Mouse (Mus musculus) B cell, adult 67 days (primary cell): Measurements from ENCODE around the gene Rrad. TPM values are rescaled to one million over a fixed set of nuclear protein-coding genes. Genes with fewer than 3 reads are reported as not detected.

ENCODE experiments used
- total RNA-seq, 2 experiments: library from RNA; stranded (reverse); gene quantifications; 4 replicates each; pipeline ENCODE4 v1.2.4; 2023

Gene Rrad
- 10 to 100 TPM; 22.2 to 26.9 TPM for total RNA-seq

DNA sequence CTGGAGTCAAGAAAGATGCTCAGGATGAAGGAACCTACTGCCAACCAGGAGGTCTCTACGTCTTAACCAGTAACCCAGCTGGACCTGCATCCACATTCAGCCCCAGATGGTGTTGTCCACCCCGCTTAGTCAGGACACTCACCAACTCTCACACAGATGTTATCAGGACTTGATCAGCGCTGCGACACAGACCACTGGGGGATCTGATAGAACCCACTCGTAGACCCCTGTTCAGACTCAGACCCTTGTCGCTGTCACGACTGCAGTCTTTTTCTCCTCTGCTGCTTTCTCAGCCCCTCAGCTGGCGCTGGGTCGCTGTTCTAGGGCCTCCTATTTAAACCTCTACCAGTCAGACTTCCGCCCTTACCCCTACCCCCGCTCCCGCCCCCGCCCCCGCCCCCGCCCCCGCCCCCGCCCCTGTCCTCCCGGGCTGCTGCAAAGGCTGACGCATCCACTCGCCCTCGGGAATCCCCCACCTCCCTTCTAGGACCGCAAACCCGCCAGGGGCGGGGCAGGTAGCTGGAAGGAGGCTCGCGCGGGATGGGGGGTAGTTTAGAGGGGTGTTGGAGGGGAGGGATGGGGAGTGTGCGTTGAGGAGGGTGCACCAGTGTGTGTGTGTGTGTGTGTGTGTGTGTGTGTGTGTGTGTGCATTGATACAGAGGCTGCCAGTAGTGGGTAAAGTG is at the start of gene Rrad:
Gene Rrad, minus strand, starts transcription at position 347 of the 683 bp plus-strand sequence.

GRCm38 (mm10) chr8:104641426-104642323 is 10.5 kb upstream of the Rrad start, which contains the start of gene Ciao2b:
Gene Ciao2b, minus strand, starts transcription at chr8:104641965.

GRCm38 (mm10) chr8:104624161-104624560 is 7.0 kb downstream of the Rrad start, which contains the start of gene Cdh16:
Gene Cdh16, minus strand, starts transcription at chr8:104624396.

GRCm38 (mm10) chr8:104591133-104591834 is 39.8 kb downstream of the Rrad start, which contains the start of gene Pdp2:
Gene Pdp2, plus strand, starts transcription at chr8:104591451.

Other genes with a start within 250 kb of the Rrad start
- gene Cmtm4, start 235.5 kb downstream of the Rrad start, total RNA-seq, result 1 to 10 TPM; 1.1 to 1.4 TPM
- gene Dync1li2, start 188.3 kb downstream of the Rrad start, total RNA-seq, result 10 to 100 TPM; 47.8 to 64.7 TPM
- 1 to 10 TPM; 2.4 to 2.8 TPM for gene Terb1, start 121.4 kb downstream of the Rrad start, total RNA-seq
- gene Nae1, start 96.7 kb downstream of the Rrad start, total RNA-seq, result 10 to 100 TPM; 44.8 to 45.2 TPM
- 1 to 10 TPM in 1 of 2 experiments, under 1 TPM in 1; 0.95 to 2.7 TPM for gene Car7, start 96.6 kb downstream of the Rrad start, total RNA-seq
- gene Pdp2, start 39.9 kb downstream of the Rrad start, total RNA-seq, result 10 to 100 TPM; 12.1 to 13.4 TPM
- gene Cdh16, start 6.9 kb downstream of the Rrad start, total RNA-seq, result not detected
- 10 to 100 TPM; 27.5 to 35.8 TPM for gene Ciao2b, start 10.6 kb upstream of the Rrad start, total RNA-seq
- not detected for gene Ces2a, start 102.7 kb upstream of the Rrad start, total RNA-seq
- gene Ces2b, start 200.2 kb upstream of the Rrad start, total RNA-seq, result not detected
- not detected for gene Ces2c, start 215.7 kb upstream of the Rrad start, total RNA-seq